8 mouse cellular contexts compared by ENCODE assay signal in genomic region chr19:18671056-18671741, GRCm38 (mm10). TPM values are rescaled to one million over a fixed set of nuclear protein-coding genes. Genes with fewer than 3 reads are reported as not detected.
DNase-seq lines count a peak whose midpoint lies in the region; ATAC-seq lines count a peak whose summit lies in the region.

No protein-coding gene starts in this region.

- peak overlapping the region; percentile 89 for H3K9ac ChIP-seq in embryonic facial prominence, embryonic 12.5 days
- peak overlapping the region; percentile 89 for H3K9ac ChIP-seq in heart, embryonic 15.5 days
- peak overlapping the region; percentile 86 for H3K9ac ChIP-seq in liver, embryonic 16.5 days (ENCODE audit: low read depth, low read length)
- H3K9ac ChIP-seq in neural tube, embryonic 15.5 days (replicated peaks) = peak overlapping the region; percentile 73

- under 1% methylated on average over 59 of the region's 64 CpGs for WGBS in embryonic facial prominence, embryonic 12.5 days
- under 1% methylated on average over 50 of the region's 64 CpGs for WGBS in heart, embryonic 15.5 days
- WGBS in liver, embryonic 16.5 days (ENCODE audit: insufficient replicate concordance) = under 1% methylated on average over 63 of the region's 64 CpGs
- WGBS in neural tube, embryonic 15.5 days = under 1% methylated on average over 64 of the region's 64 CpGs

- H3K9me3 ChIP-seq in embryonic facial prominence, embryonic 12.5 days = no peaks in the 10 kb centered on the region
- no peaks in the 10 kb centered on the region for H3K9me3 ChIP-seq in heart, embryonic 15.5 days (replicated peaks)
- no peaks in the 10 kb centered on the region for H3K9me3 ChIP-seq in liver, embryonic 16.5 days (replicated peaks; ENCODE audit: control insufficient read depth, low read length)
- no peaks in the 10 kb centered on the region for H3K9me3 ChIP-seq in neural tube, embryonic 15.5 days (replicated peaks)

- H3K4me2 ChIP-seq in embryonic facial prominence, embryonic 12.5 days (replicated peaks) = peak overlapping the region; percentile 76
- peak overlapping the region; percentile 76 for H3K4me2 ChIP-seq in heart, embryonic 15.5 days
- H3K4me2 ChIP-seq in liver, embryonic 16.5 days (ENCODE audit: low read depth, low read length) = peak overlapping the region; percentile 81
- peak overlapping the region; percentile 64 for H3K4me2 ChIP-seq in neural tube, embryonic 15.5 days

- peak; percentile 65 for DNase-seq in CD4-positive, CD25-positive, alpha-beta regulatory T cell, adult 2 months (ENCODE audit: low read depth, low spot score)
- peak; percentile 72 for DNase-seq in adrenal gland, postnatal 14 days
- DNase-seq in kidney, postnatal 4 days = peak; percentile 60 to 72
- peak; percentile 53 for DNase-seq in thymus, postnatal 0 days (ENCODE audit: low spot score)

- H3K4me1 ChIP-seq in embryonic facial prominence, embryonic 12.5 days = peaks cover 19% of the 10 kb centered on the region
- peaks cover 24% of the 10 kb centered on the region for H3K4me1 ChIP-seq in heart, embryonic 15.5 days (replicated peaks)
- peaks cover 18% of the 10 kb centered on the region for H3K4me1 ChIP-seq in liver, embryonic 16.5 days (ENCODE audit: control insufficient read depth, low read depth, low read length)
- H3K4me1 ChIP-seq in neural tube, embryonic 15.5 days = peaks cover 27% of the 10 kb centered on the region

- peak overlapping the region; percentile 78 for H3K4me3 ChIP-seq in embryonic facial prominence, embryonic 12.5 days
- H3K4me3 ChIP-seq in heart, embryonic 15.5 days = peak overlapping the region; percentile 93
- peak overlapping the region; percentile 83 for H3K4me3 ChIP-seq in liver, embryonic 16.5 days (ENCODE audit: low read depth, low read length)
- H3K4me3 ChIP-seq in neural tube, embryonic 15.5 days (replicated peaks) = peak overlapping the region; percentile 85

- ATAC-seq in embryonic facial prominence, embryonic 12.5 days (ENCODE audit: insufficient number of reproducible peaks, insufficient read depth, low FRiP score, low TSS enrichment) = peak; percentile 79
- peak; percentile 68 for ATAC-seq in heart, embryonic 15.5 days (replicated peaks; ENCODE audit: insufficient number of reproducible peaks, insufficient read depth, low FRiP score, low read depth)
- ATAC-seq in liver, embryonic 16.5 days (ENCODE audit: low read depth) = peak; percentile 70
- ATAC-seq in neural tube, embryonic 15.5 days (ENCODE audit: low FRiP score) = peak; percentile 79

- peak overlapping the region; percentile 88 for H3K27ac ChIP-seq in embryonic facial prominence, embryonic 12.5 days
- H3K27ac ChIP-seq in heart, embryonic 15.5 days = peak overlapping the region; percentile 90
- H3K27ac ChIP-seq in liver, embryonic 16.5 days (ENCODE audit: low read length) = peak overlapping the region; percentile 86
- peak overlapping the region; percentile 86 for H3K27ac ChIP-seq in neural tube, embryonic 15.5 days (replicated peaks)

- H3K36me3 ChIP-seq in embryonic facial prominence, embryonic 12.5 days = no peaks in the 10 kb centered on the region
- no peaks in the 10 kb centered on the region for H3K36me3 ChIP-seq in heart, embryonic 15.5 days
- no peaks in the 10 kb centered on the region for H3K36me3 ChIP-seq in liver, embryonic 16.5 days (ENCODE audit: control insufficient read depth, insufficient read depth)
- no peaks in the 10 kb centered on the region for H3K36me3 ChIP-seq in neural tube, embryonic 15.5 days

- H3K27me3 ChIP-seq in embryonic facial prominence, embryonic 12.5 days = no peaks in the 10 kb centered on the region
- H3K27me3 ChIP-seq in heart, embryonic 15.5 days = no peaks in the 10 kb centered on the region
- no peaks in the 10 kb centered on the region for H3K27me3 ChIP-seq in liver, embryonic 16.5 days (ENCODE audit: control insufficient read depth, insufficient read depth, low read depth, low read length)
- H3K27me3 ChIP-seq in neural tube, embryonic 15.5 days (replicated peaks) = no peaks in the 10 kb centered on the region

RNA-seq across cellular contexts. Expression of gene Carnmt1, which starts 0.6 kb away (rescaled TPM):
- total RNA-seq in adrenal gland, postnatal 14 days (2021) = 23.5 and 27.8 TPM in 2 replicates
- polyA plus RNA-seq in embryonic facial prominence, embryonic 12.5 days (2016; fragmentation: Nextera tagmentation; extraction: Ambion mirVana) = 35.3 and 42.1 TPM in 2 replicates
- polyA plus RNA-seq in heart, embryonic 15.5 days (2015; fragmentation: Nextera tagmentation; extraction: Ambion mirVana) = 23.5 and 25.4 TPM in 2 replicates
- polyA plus RNA-seq in liver, embryonic 16.5 days (2015; fragmentation: Nextera tagmentation; extraction: Ambion mirVana) = 12.0 and 12.6 TPM in 2 replicates
- 12.7 and 14.1 TPM in 2 replicates for polyA plus RNA-seq in neural tube, embryonic 15.5 days (2015; fragmentation: Nextera tagmentation; extraction: Ambion mirVana)
- 28.8 and 30.1 TPM in 2 replicates for polyA plus RNA-seq in thymus, postnatal 0 days (2015; fragmentation: Nextera tagmentation; extraction: Ambion mirVana)

RNA-seq across cellular contexts. Expression of gene Nmrk1, which starts 39.4 kb away (rescaled TPM):
- total RNA-seq in adrenal gland, postnatal 14 days (2021) = 8.8 and 13.6 TPM in 2 replicates
- polyA plus RNA-seq in embryonic facial prominence, embryonic 12.5 days (2016; fragmentation: Nextera tagmentation; extraction: Ambion mirVana) = 13.9 and 15.6 TPM in 2 replicates
- 6.5 and 7.7 TPM in 2 replicates for polyA plus RNA-seq in heart, embryonic 15.5 days (2015; fragmentation: Nextera tagmentation; extraction: Ambion mirVana)
- 5.6 and 6.1 TPM in 2 replicates for polyA plus RNA-seq in liver, embryonic 16.5 days (2015; fragmentation: Nextera tagmentation; extraction: Ambion mirVana)
- 8.3 and 10.1 TPM in 2 replicates for polyA plus RNA-seq in neural tube, embryonic 15.5 days (2015; fragmentation: Nextera tagmentation; extraction: Ambion mirVana)
- polyA plus RNA-seq in thymus, postnatal 0 days (2015; fragmentation: Nextera tagmentation; extraction: Ambion mirVana) = 6.3 and 8.4 TPM in 2 replicates

RNA-seq across cellular contexts. Expression of gene Ostf1, which starts 39.6 kb away (rescaled TPM):
- 100 and 106 TPM in 2 replicates for total RNA-seq in adrenal gland, postnatal 14 days (2021)
- polyA plus RNA-seq in embryonic facial prominence, embryonic 12.5 days (2016; fragmentation: Nextera tagmentation; extraction: Ambion mirVana) = 45.8 and 53.1 TPM in 2 replicates
- polyA plus RNA-seq in heart, embryonic 15.5 days (2015; fragmentation: Nextera tagmentation; extraction: Ambion mirVana) = 75.4 and 88.8 TPM in 2 replicates
- 58.2 and 60.6 TPM in 2 replicates for polyA plus RNA-seq in liver, embryonic 16.5 days (2015; fragmentation: Nextera tagmentation; extraction: Ambion mirVana)
- 43.9 and 55.2 TPM in 2 replicates for polyA plus RNA-seq in neural tube, embryonic 15.5 days (2015; fragmentation: Nextera tagmentation; extraction: Ambion mirVana)
- 129 and 132 TPM in 2 replicates for polyA plus RNA-seq in thymus, postnatal 0 days (2015; fragmentation: Nextera tagmentation; extraction: Ambion mirVana)

RNA-seq across cellular contexts. Expression of gene D030056L22Rik, which starts 41.8 kb away (rescaled TPM):
- 11.0 and 13.9 TPM in 2 replicates for total RNA-seq in adrenal gland, postnatal 14 days (2021)
- polyA plus RNA-seq in embryonic facial prominence, embryonic 12.5 days (2016; fragmentation: Nextera tagmentation; extraction: Ambion mirVana) = 41.1 and 42.2 TPM in 2 replicates
- polyA plus RNA-seq in heart, embryonic 15.5 days (2015; fragmentation: Nextera tagmentation; extraction: Ambion mirVana) = 27.9 TPM in 2 replicates
- polyA plus RNA-seq in liver, embryonic 16.5 days (2015; fragmentation: Nextera tagmentation; extraction: Ambion mirVana) = 24.2 and 26.6 TPM in 2 replicates
- 51.8 and 53.6 TPM in 2 replicates for polyA plus RNA-seq in neural tube, embryonic 15.5 days (2015; fragmentation: Nextera tagmentation; extraction: Ambion mirVana)
- 39.4 and 39.7 TPM in 2 replicates for polyA plus RNA-seq in thymus, postnatal 0 days (2015; fragmentation: Nextera tagmentation; extraction: Ambion mirVana)

Comparison
In these comparisons a context has a peak if more than half of its experiments do, and no peak if none do; other contexts are left out.
1. Peak in every context shown above with its lines: DNase-seq, ATAC-seq, H3K4me3 ChIP-seq and H3K27ac ChIP-seq.